Mouse (Mus musculus) forebrain, postnatal 0 days (tissue): ENCODE data around the gene Orc5. TPM values are rescaled to one million over a fixed set of nuclear protein-coding genes. Genes with fewer than 3 reads are reported as not detected.

ENCODE experiments used
- ATAC-seq: fragments of 200-750 bp; cut with Nextera tagmentation; 2 replicates; pipeline ENCODE4 v1.8.0; 2017; ENCODE audit warnings: mild to moderate bottlenecking, moderate library complexity
- DNase-seq: peaks from one replicate; pipeline ENCODE4 v3.0.0-alpha.2; 2015
- H3K27ac ChIP-seq: fragments of 300-500 bp; sonication (generic); 2 replicates; pipeline ENCODE4 v1.5.1; 2014; ENCODE audit warnings: low read depth, mild to moderate bottlenecking, antibody characterized with exemption, low read length, moderate library complexity, mixed read lengths
- H3K27me3 ChIP-seq: fragments of 300-500 bp; sonication (generic); 2 replicates; pipeline ENCODE4 v1.6.1; 2014; ENCODE audit warnings: mild to moderate bottlenecking, low read length, mixed read lengths; ENCODE audit not compliant: insufficient read depth
- H3K36me3 ChIP-seq: fragments of 300-500 bp; sonication (generic); 2 replicates; pipeline ENCODE4 v1.6.1; 2014; ENCODE audit warnings: mild to moderate bottlenecking, moderate library complexity; ENCODE audit not compliant: insufficient read depth
- H3K4me1 ChIP-seq: fragments of 300-500 bp; sonication (generic); 2 replicates; pipeline ENCODE4 v1.6.1; 2014; ENCODE audit warnings: antibody characterized with exemption; ENCODE audit not compliant: insufficient read depth
- H3K4me2 ChIP-seq: fragments of 300-500 bp; sonication (generic); 2 replicates; pipeline ENCODE4 v1.6.1; 2014; ENCODE audit warnings: low read depth, mild to moderate bottlenecking, moderate library complexity
- H3K4me3 ChIP-seq: fragments of 300-500 bp; sonication (generic); 2 replicates; pipeline ENCODE4 v1.5.1; 2014; ENCODE audit warnings: low read depth, low read length, mixed read lengths
- H3K9ac ChIP-seq: fragments of 300-500 bp; sonication (generic); 2 replicates; pipeline ENCODE4 v1.6.1; 2014; ENCODE audit warnings: mild to moderate bottlenecking
- H3K9me3 ChIP-seq: fragments of 300-500 bp; sonication (generic); 2 replicates; pipeline ENCODE4 v1.6.1; 2016; ENCODE audit warnings: low read length
- CTCF ChIP-seq: sonication (generic); IDR thresholded peaks from 2 replicates; pipeline ENCODE4 v1.5.1; 2016; ENCODE audit warnings: antibody characterized with exemption, control low read depth, low read depth
- WGBS: fragments of 180-500 bp; shearing (Covaris S2); extraction: QIAGEN DNeasy Blood & Tissue Kit; methylation state at CpG from one replicate; pipeline ENCODE4 v1.1.7; 2014; 5-methylcytosine and 5-hydroxymethylcytosine counted together
- polyA plus RNA-seq: library from polyadenylated mRNA; unstranded; fragments of >200 nt; fragmentation: Nextera tagmentation; extraction: Ambion mirVana; gene quantifications from 2 replicates; pipeline ENCODE4 v1.2.1, GENCODE M21; 2015
- total RNA-seq: library from RNA; depleted of rRNA; stranded (reverse); fragments of >200 nt; gene quantifications from 2 replicates; pipeline ENCODE4 v1.2.3, GENCODE M21; 2014

Orc5 gene
- total and polyA plus RNA-seq, 2 experiments from 2014 or later: 34.7 to 36.6 TPM

- DNase-seq (no peak), ATAC-seq (no peak)
- no peak overlapping the region for H3K27ac ChIP-seq
- no peak for TF ChIP-seq CTCF
- no peaks in the 10 kb centered on the region for H3K27me3 ChIP-seq
- no peaks in the 10 kb centered on the region for H3K36me3 ChIP-seq
- no peak overlapping the region for H3K4me2 ChIP-seq
- no peak overlapping the region for H3K9ac ChIP-seq
- 95% methylated on average over 14 of the region's 14 CpGs for WGBS
- H3K9me3 ChIP-seq: no peaks in the 10 kb centered on the region
- H3K4me1 ChIP-seq: peaks cover 4% of the 10 kb centered on the region; the same call in 1 of the 2 replicates
- H3K4me3 ChIP-seq: no peak overlapping the region
These were observed 2.1 kb upstream of the Orc5 start for GRCm38 (mm10) chr5:22552233-22552765.

GRCm38 (mm10) chr5:22549366-22550032 lies 730 bp downstream of the Orc5 start:
- DNase-seq (no peak), ATAC-seq (no peak)
- 7% methylated on average over 11 of the region's 11 CpGs for WGBS
- TF ChIP-seq CTCF: no peak
- no peaks in the 10 kb centered on the region for H3K9me3 ChIP-seq
- peak overlapping the region; percentile 60 for H3K9ac ChIP-seq
- H3K27ac ChIP-seq: peak overlapping the region; percentile 71
- peak overlapping the region; percentile 71 for H3K4me2 ChIP-seq
- peaks cover 4% of the 10 kb centered on the region; the same call in 1 of the 2 replicates for H3K4me1 ChIP-seq
- H3K36me3 ChIP-seq: peaks cover 19% of the 10 kb centered on the region
- no peaks in the 10 kb centered on the region for H3K27me3 ChIP-seq
- peak overlapping the region; percentile 48 for H3K4me3 ChIP-seq

GRCm38 (mm10) chr5:22548556-22549161 lies 1.6 kb downstream of the Orc5 start:
- H3K4me2 ChIP-seq: no peak overlapping the region
- H3K9ac ChIP-seq: no peak overlapping the region
- peaks cover 24% of the 10 kb centered on the region for H3K36me3 ChIP-seq
- H3K27me3 ChIP-seq: no peaks in the 10 kb centered on the region
- no peak for DNase-seq
- WGBS: 81% methylated on average over 6 of the region's 6 CpGs
- no peak for TF ChIP-seq CTCF
- H3K9me3 ChIP-seq: no peaks in the 10 kb centered on the region
- no peak overlapping the region for H3K4me3 ChIP-seq
- no peak overlapping the region for H3K27ac ChIP-seq
- ATAC-seq: no peak
- peaks cover 4% of the 10 kb centered on the region; the same call in 1 of the 2 replicates for H3K4me1 ChIP-seq

- H3K4me1 ChIP-seq: peaks cover 4% of the 10 kb centered on the region; the same call in 1 of the 2 replicates
- TF ChIP-seq CTCF: no peak
- no peak overlapping the region for H3K9ac ChIP-seq
- H3K9me3 ChIP-seq: no peaks in the 10 kb centered on the region
- DNase-seq (no peak), ATAC-seq (no peak)
- H3K27me3 ChIP-seq: no peaks in the 10 kb centered on the region
- H3K4me3 ChIP-seq: no peak overlapping the region
- no peak overlapping the region for H3K27ac ChIP-seq
- H3K4me2 ChIP-seq: no peak overlapping the region
- H3K36me3 ChIP-seq: peaks cover 30% of the 10 kb centered on the region
- WGBS: 93% methylated on average over 5 of the region's 5 CpGs
These were observed 3.7 kb downstream of the Orc5 start for GRCm38 (mm10) chr5:22546536-22546935.

GRCm38 (mm10) chr5:22545305-22545704 lies 4.9 kb downstream of the Orc5 start:
- Histone ChIP-seq H3K4me2 (no peak overlapping the region), H3K27ac (no peak overlapping the region), H3K27me3 (no peaks in the 10 kb centered on the region), H3K4me3 (no peak overlapping the region), H3K4me1 (peaks cover 4% of the 10 kb centered on the region; the same call in 1 of the 2 replicates), H3K9ac (no peak overlapping the region), H3K9me3 (no peaks in the 10 kb centered on the region), H3K36me3 (peaks cover 30% of the 10 kb centered on the region)
- ATAC-seq (no peak), DNase-seq (no peak)
- TF ChIP-seq CTCF: no peak

GRCm38 (mm10) chr5:22542676-22543075 lies 7.6 kb downstream of the Orc5 start:
- no peak for TF ChIP-seq CTCF

GRCm38 (mm10) chr5:22538996-22539600 lies 11.1 kb downstream of the Orc5 start:
- no peak for TF ChIP-seq CTCF
- H3K9me3 ChIP-seq: no peaks in the 10 kb centered on the region
- no peak overlapping the region for H3K4me3 ChIP-seq
- 72% methylated on average over 7 of the region's 7 CpGs for WGBS
- no peak overlapping the region for H3K27ac ChIP-seq
- no peak overlapping the region for H3K9ac ChIP-seq
- H3K27me3 ChIP-seq: no peaks in the 10 kb centered on the region
- ATAC-seq: no peak
- DNase-seq: no peak
- no peak overlapping the region for H3K4me2 ChIP-seq
- H3K36me3 ChIP-seq: peaks cover 14% of the 10 kb centered on the region; the same call in 1 of the 2 replicates
- H3K4me1 ChIP-seq: no peaks in the 10 kb centered on the region

More at GRCm38 (mm10) chr5:22542676-22543075, 7.6 kb downstream of the Orc5 start:
- H3K9me3 ChIP-seq: no peaks in the 10 kb centered on the region
- ATAC-seq: no peak
- no peaks in the 10 kb centered on the region for H3K27me3 ChIP-seq
- DNase-seq: no peak
- peaks cover 33% of the 10 kb centered on the region for H3K36me3 ChIP-seq
- H3K4me2 ChIP-seq: no peak overlapping the region
- no peak overlapping the region for H3K9ac ChIP-seq
- H3K4me3 ChIP-seq: no peak overlapping the region
- H3K27ac ChIP-seq: no peak overlapping the region
- no peaks in the 10 kb centered on the region for H3K4me1 ChIP-seq
- WGBS: 99% methylated on average over 2 of the region's 2 CpGs
